Mouse (Mus musculus): ENCODE measurements at regions not wholly inside any gene's neighbourhood (a gene's known extent, or its start where the extent isn't known, plus 50 kb on each side); places are given as distances from the start of the nearest gene placed in this dataset.
A peak's percentile ranks its signal among the peaks of the same experiment; 100 is the strongest.

DNA sequence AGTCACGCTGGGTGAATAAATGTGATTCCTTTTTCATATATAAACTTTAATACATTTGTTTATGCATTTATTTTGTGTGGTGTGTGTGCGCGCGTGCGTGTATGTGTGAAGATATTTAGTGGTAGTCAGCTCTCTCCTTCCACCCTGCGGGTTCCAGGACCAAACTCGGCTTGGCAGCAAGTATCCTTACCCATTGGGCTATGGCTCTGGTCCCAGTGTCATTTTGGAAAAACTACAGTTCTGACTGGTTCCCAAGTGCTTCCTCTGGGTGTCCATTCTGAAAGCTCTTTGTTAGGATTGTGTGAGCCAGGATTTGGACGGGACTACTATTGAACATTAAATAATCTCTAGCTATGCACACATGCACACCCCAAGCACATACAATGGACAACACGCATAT, 76.3 kb upstream of the Hk2 start:
- H3K27me3 ChIP-seq (ENCODE audit: control insufficient read depth, insufficient read depth, low read length) = no peaks in the 10 kb centered on the region
- H3K9ac ChIP-seq (replicated peaks; ENCODE audit: low read depth, low read length) = no peak overlapping the region
- peaks cover 3% of the 10 kb centered on the region; the same call in 1 of the 2 replicates for H3K9me3 ChIP-seq (replicated peaks; ENCODE audit: control insufficient read depth, low read length)
- no peak for ATAC-seq (ENCODE audit: insufficient read depth, low read depth)
- H3K4me2 ChIP-seq (ENCODE audit: low read depth, low read length) = no peak overlapping the region
- H3K4me1 ChIP-seq (ENCODE audit: control insufficient read depth, insufficient read depth) = no peaks in the 10 kb centered on the region
- no peaks in the 10 kb centered on the region for H3K36me3 ChIP-seq (replicated peaks; ENCODE audit: control insufficient read depth, insufficient read depth, low read length)
- H3K4me3 ChIP-seq (ENCODE audit: low read depth, low read length) = no peak overlapping the region
- TF ChIP-seq EP300 (IDR thresholded peaks at IDR 0.05; ENCODE audit: low read depth) = no peak
- no peak for TF ChIP-seq CTCF (IDR thresholded peaks at IDR 0.05; ENCODE audit: low read depth)
- DNase-seq (ENCODE audit: low spot score) = no peak
- no peak overlapping the region for H3K27ac ChIP-seq (ENCODE audit: low read depth)
- 90% methylated on average over 9 of the region's 9 CpGs for WGBS

DNA sequence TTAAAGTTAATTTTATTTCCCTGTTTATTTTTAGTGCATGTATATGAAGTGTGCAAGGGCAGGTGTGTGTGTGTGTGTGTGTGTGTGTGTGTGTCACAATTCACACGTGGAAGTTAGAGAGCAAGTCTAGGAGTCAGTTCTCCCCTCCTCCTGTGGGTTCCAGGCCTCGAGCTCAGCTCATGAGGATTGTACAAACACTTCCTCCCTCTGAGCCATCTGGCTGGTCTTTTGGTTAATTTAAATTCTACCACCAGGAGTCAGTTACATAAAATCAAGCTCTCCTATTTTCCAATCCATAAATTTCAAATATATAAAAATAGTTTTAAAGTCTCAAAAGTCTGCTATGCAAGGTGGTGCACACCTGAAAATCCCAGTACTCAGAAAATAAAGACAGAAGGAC, 73.3 kb upstream of the Hk2 start:
- Histone ChIP-seq H3K36me3 (replicated peaks; ENCODE audit: control insufficient read depth, insufficient read depth, low read length) (no peaks in the 10 kb centered on the region), H3K27me3 (ENCODE audit: control insufficient read depth, insufficient read depth, low read length) (no peaks in the 10 kb centered on the region), H3K4me3 (ENCODE audit: low read depth, low read length) (no peak overlapping the region), H3K4me2 (ENCODE audit: low read depth, low read length) (no peak overlapping the region), H3K9ac (replicated peaks; ENCODE audit: low read depth, low read length) (no peak overlapping the region), H3K4me1 (ENCODE audit: control insufficient read depth, insufficient read depth) (no peaks in the 10 kb centered on the region), H3K9me3 (replicated peaks; ENCODE audit: control insufficient read depth, low read length) (peaks cover 3% of the 10 kb centered on the region; the same call in 1 of the 2 replicates), H3K27ac (ENCODE audit: low read depth) (no peak overlapping the region)
- TF ChIP-seq EP300 (IDR thresholded peaks at IDR 0.05; ENCODE audit: low read depth) = no peak
- TF ChIP-seq CTCF (IDR thresholded peaks at IDR 0.05; ENCODE audit: low read depth) = no peak
- ATAC-seq (ENCODE audit: insufficient read depth, low read depth) = no peak
- 50% methylated on average over 2 of the region's 2 CpGs for WGBS
- no peak for DNase-seq (ENCODE audit: low spot score)

DNA sequence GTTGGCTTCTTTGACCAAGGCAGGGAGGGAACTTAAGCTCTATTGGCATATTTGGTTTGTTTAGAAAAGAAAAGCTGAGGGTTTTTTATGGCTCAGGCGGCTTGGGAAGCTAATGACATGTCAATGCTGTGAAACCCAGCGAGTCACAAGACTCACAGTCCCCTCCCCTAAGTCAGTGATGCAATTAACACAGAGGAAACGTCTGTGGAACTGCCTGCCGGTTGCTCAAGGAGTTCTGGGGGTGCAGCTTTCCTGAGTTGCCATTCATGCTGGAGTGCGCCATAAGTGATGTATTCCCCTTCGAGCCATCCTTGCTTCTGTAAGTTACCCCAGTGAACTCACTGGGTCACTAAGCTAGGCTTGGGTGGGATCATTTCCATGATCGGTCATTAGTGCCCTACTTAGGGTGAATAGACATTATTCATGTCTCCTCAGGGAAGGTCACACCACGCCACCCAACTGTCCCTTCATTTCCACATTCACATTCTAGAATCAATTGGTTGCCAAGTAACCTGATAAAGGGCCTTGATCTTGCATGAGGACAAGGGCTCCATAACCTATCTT, 72.4 kb upstream of the Hk2 start:
- TF ChIP-seq CTCF (IDR thresholded peaks at IDR 0.05; ENCODE audit: low read depth) (no peak), EP300 (IDR thresholded peaks at IDR 0.05; ENCODE audit: low read depth) (no peak)
- no peak overlapping the region for H3K4me3 ChIP-seq (ENCODE audit: low read depth, low read length)
- H3K27ac ChIP-seq (ENCODE audit: low read depth) = no peak overlapping the region
- H3K9ac ChIP-seq (replicated peaks; ENCODE audit: low read depth, low read length) = no peak overlapping the region
- peaks cover 3% of the 10 kb centered on the region; the same call in 1 of the 2 replicates for H3K9me3 ChIP-seq (replicated peaks; ENCODE audit: control insufficient read depth, low read length)
- no peaks in the 10 kb centered on the region for H3K36me3 ChIP-seq (replicated peaks; ENCODE audit: control insufficient read depth, insufficient read depth, low read length)
- DNase-seq (ENCODE audit: low spot score) (no peak), ATAC-seq (ENCODE audit: insufficient read depth, low read depth) (no peak)
- WGBS = 73% methylated on average over 8 of the region's 8 CpGs
- no peaks in the 10 kb centered on the region for H3K27me3 ChIP-seq (ENCODE audit: control insufficient read depth, insufficient read depth, low read length)
- H3K4me2 ChIP-seq (ENCODE audit: low read depth, low read length) = no peak overlapping the region
- no peaks in the 10 kb centered on the region for H3K4me1 ChIP-seq (ENCODE audit: control insufficient read depth, insufficient read depth)

DNA sequence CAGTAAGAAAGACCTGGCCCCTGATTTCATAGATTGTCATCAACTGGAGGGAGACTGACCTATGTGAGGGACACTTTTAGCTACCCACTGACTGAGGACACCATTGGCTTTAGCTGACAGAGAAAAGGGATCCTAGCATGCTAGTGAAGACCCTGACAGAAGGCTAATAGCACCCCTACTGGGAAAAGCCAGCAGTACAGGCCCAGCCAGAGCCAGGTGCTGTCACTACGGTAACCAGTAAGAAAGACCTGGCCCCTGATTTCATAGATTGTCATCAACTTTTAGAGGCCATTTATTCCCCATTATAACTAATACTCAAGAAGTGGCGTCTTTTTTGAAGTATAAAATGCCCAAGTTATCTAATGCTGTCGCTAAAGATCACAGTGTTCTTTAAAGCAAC, 70.2 kb upstream of the Hk2 start:
- ATAC-seq (ENCODE audit: insufficient read depth, low read depth) (peak; percentile 49; the same call in 1 of the 2 replicates), DNase-seq (ENCODE audit: low spot score) (no peak)
- H3K4me1 ChIP-seq (ENCODE audit: control insufficient read depth, insufficient read depth) = no peaks in the 10 kb centered on the region
- H3K9ac ChIP-seq (replicated peaks; ENCODE audit: low read depth, low read length) = no peak overlapping the region
- no peak overlapping the region for H3K4me2 ChIP-seq (ENCODE audit: low read depth, low read length)
- H3K36me3 ChIP-seq (replicated peaks; ENCODE audit: control insufficient read depth, insufficient read depth, low read length) = no peaks in the 10 kb centered on the region
- no peak overlapping the region for H3K27ac ChIP-seq (ENCODE audit: low read depth)
- peaks cover 3% of the 10 kb centered on the region; the same call in 1 of the 2 replicates for H3K9me3 ChIP-seq (replicated peaks; ENCODE audit: control insufficient read depth, low read length)
- TF ChIP-seq EP300 (IDR thresholded peaks at IDR 0.05; ENCODE audit: low read depth) = no peak
- peak; percentile 66 for TF ChIP-seq CTCF (IDR thresholded peaks at IDR 0.05; ENCODE audit: low read depth)
- 44% methylated on average over 3 of the region's 3 CpGs for WGBS
- no peaks in the 10 kb centered on the region for H3K27me3 ChIP-seq (ENCODE audit: control insufficient read depth, insufficient read depth, low read length)
- no peak overlapping the region for H3K4me3 ChIP-seq (ENCODE audit: low read depth, low read length)

DNA sequence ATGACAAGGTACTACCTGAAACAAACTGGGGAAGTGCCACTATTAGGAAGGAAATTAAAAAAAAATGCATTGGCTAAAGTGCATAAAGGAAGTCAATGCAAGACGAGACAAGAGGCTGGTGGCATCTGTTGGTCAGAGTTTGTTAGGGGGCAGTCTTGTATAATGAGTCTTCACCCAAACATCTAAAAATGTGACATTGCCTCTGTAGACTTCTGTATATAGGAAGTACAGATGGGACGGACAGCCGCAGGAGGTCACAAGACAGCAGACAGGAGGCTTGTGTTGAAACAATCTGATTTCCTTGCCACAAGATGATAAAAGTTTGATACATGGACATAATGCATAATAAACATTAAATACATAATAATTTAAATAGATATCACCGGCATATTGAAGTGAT, 69.6 kb upstream of the Hk2 start:
- no peak overlapping the region for H3K4me3 ChIP-seq (ENCODE audit: low read depth, low read length)
- H3K27me3 ChIP-seq (ENCODE audit: control insufficient read depth, insufficient read depth, low read length) = no peaks in the 10 kb centered on the region
- no peaks in the 10 kb centered on the region for H3K4me1 ChIP-seq (ENCODE audit: control insufficient read depth, insufficient read depth)
- TF ChIP-seq CTCF (IDR thresholded peaks at IDR 0.05; ENCODE audit: low read depth) (no peak), EP300 (IDR thresholded peaks at IDR 0.05; ENCODE audit: low read depth) (no peak)
- WGBS = 58% methylated on average over 4 of the region's 4 CpGs
- no peak overlapping the region for H3K9ac ChIP-seq (replicated peaks; ENCODE audit: low read depth, low read length)
- H3K27ac ChIP-seq (ENCODE audit: low read depth) = no peak overlapping the region
- H3K4me2 ChIP-seq (ENCODE audit: low read depth, low read length) = no peak overlapping the region
- no peak for DNase-seq (ENCODE audit: low spot score)
- H3K9me3 ChIP-seq (replicated peaks; ENCODE audit: control insufficient read depth, low read length) = peaks cover 3% of the 10 kb centered on the region; the same call in 1 of the 2 replicates
- no peaks in the 10 kb centered on the region for H3K36me3 ChIP-seq (replicated peaks; ENCODE audit: control insufficient read depth, insufficient read depth, low read length)
- ATAC-seq (ENCODE audit: insufficient read depth, low read depth) = no peak

DNA sequence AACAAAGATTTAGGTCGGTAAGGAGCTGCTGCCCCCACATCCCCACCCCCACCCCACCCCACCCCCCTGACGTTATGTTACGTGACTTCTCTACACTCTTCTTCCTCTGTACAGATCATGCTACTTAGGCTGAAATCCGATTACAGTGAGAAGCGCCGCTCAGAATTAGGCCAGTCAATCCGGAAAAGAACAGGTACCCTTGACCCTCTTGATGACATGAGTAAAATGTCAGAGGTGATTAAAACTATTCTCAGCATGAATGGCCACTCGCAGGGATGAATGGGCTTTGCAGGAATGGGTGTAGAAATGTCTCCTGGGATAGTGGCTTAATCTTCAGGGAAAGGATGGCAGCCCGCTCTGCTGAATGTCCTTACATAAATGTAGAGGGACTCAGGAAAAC, 63.0 kb upstream of the Hk2 start:
- TF ChIP-seq CTCF (IDR thresholded peaks at IDR 0.05; ENCODE audit: low read depth) = no peak
- no peak for TF ChIP-seq EP300 (IDR thresholded peaks at IDR 0.05; ENCODE audit: low read depth)
- no peak overlapping the region for H3K4me2 ChIP-seq (ENCODE audit: low read depth, low read length)
- H3K9me3 ChIP-seq (replicated peaks; ENCODE audit: control insufficient read depth, low read length) = no peaks in the 10 kb centered on the region
- no peaks in the 10 kb centered on the region for H3K4me1 ChIP-seq (ENCODE audit: control insufficient read depth, insufficient read depth)
- no peaks in the 10 kb centered on the region for H3K27me3 ChIP-seq (ENCODE audit: control insufficient read depth, insufficient read depth, low read length)
- H3K36me3 ChIP-seq (replicated peaks; ENCODE audit: control insufficient read depth, insufficient read depth, low read length) = no peaks in the 10 kb centered on the region
- no peak for ATAC-seq (ENCODE audit: insufficient read depth, low read depth)
- WGBS = 68% methylated on average over 9 of the region's 9 CpGs
- no peak overlapping the region for H3K27ac ChIP-seq (ENCODE audit: low read depth)
- no peak for DNase-seq (ENCODE audit: low spot score)
- H3K9ac ChIP-seq (replicated peaks; ENCODE audit: low read depth, low read length) = no peak overlapping the region
- H3K4me3 ChIP-seq (ENCODE audit: low read depth, low read length) = no peak overlapping the region

Data from heart, postnatal 0 days (tissue).